Mouse (Mus musculus): Measurements from ENCODE around the gene Cuedc1. TPM values are rescaled to one million over a fixed set of nuclear protein-coding genes. Genes with fewer than 3 reads are reported as not detected.
A peak's percentile ranks its signal among the peaks of the same experiment; 100 is the strongest.

Cuedc1 gene
- polyA plus RNA-seq, 1 experiment: 10.7 TPM

GRCm38 (mm10) chr11:88171876-88172442 is 74.1 kb downstream of the Cuedc1 start:
- TF ChIP-seq POLR2A (IDR thresholded peaks at IDR 0.05; ENCODE audit: low read depth, low read length) (no peak), CTCF (IDR thresholded peaks at IDR 0.05; ENCODE audit: extremely low read depth, insufficient read depth, insufficient read length, insufficient replicate concordance) (no peak)
- Histone ChIP-seq H3K36me3 (ENCODE audit: control insufficient read depth, insufficient read depth, low read length) (no peaks in the 10 kb centered on the region), H3K27ac (ENCODE audit: insufficient read depth, low read length) (no peak overlapping the region), H3K27me3 (ENCODE audit: control insufficient read depth, insufficient read depth, low read length) (no peaks in the 10 kb centered on the region), H3K4me1 (ENCODE audit: control insufficient read depth, insufficient read depth, insufficient read length) (no peaks in the 10 kb centered on the region), H3K4me3 (ENCODE audit: extremely low read depth, insufficient read depth, insufficient read length) (no peak overlapping the region)
- DNase-seq (ENCODE audit: low read depth in 1 of 2, low spot score in 2 of 2): no peak
- 88% methylated on average over 15 of the region's 15 CpGs for WGBS

GRCm38 (mm10) chr11:88172601-88173325 is 74.9 kb downstream of the Cuedc1 start:
- WGBS: 74% methylated on average over 10 of the region's 10 CpGs
- Histone ChIP-seq H3K27ac (ENCODE audit: insufficient read depth, low read length) (no peak overlapping the region), H3K27me3 (ENCODE audit: control insufficient read depth, insufficient read depth, low read length) (no peaks in the 10 kb centered on the region), H3K36me3 (ENCODE audit: control insufficient read depth, insufficient read depth, low read length) (no peaks in the 10 kb centered on the region), H3K4me3 (ENCODE audit: extremely low read depth, insufficient read depth, insufficient read length) (no peak overlapping the region), H3K4me1 (ENCODE audit: control insufficient read depth, insufficient read depth, insufficient read length) (no peaks in the 10 kb centered on the region)
- TF ChIP-seq POLR2A (IDR thresholded peaks at IDR 0.05; ENCODE audit: low read depth, low read length) (no peak), CTCF (IDR thresholded peaks at IDR 0.05; ENCODE audit: extremely low read depth, insufficient read depth, insufficient read length, insufficient replicate concordance) (no peak)
- DNase-seq (ENCODE audit: low read depth in 1 of 2, low spot score in 2 of 2): no peak

GRCm38 (mm10) chr11:88173386-88174025 is 75.6 kb downstream of the Cuedc1 start:
- TF ChIP-seq POLR2A (IDR thresholded peaks at IDR 0.05; ENCODE audit: low read depth, low read length) (no peak), CTCF (IDR thresholded peaks at IDR 0.05; ENCODE audit: extremely low read depth, insufficient read depth, insufficient read length, insufficient replicate concordance) (no peak)
- Histone ChIP-seq H3K27ac (ENCODE audit: insufficient read depth, low read length) (peak overlapping the region; percentile 43; the same call in 1 of the 2 replicates), H3K27me3 (ENCODE audit: control insufficient read depth, insufficient read depth, low read length) (no peaks in the 10 kb centered on the region), H3K36me3 (ENCODE audit: control insufficient read depth, insufficient read depth, low read length) (no peaks in the 10 kb centered on the region), H3K4me1 (ENCODE audit: control insufficient read depth, insufficient read depth, insufficient read length) (no peaks in the 10 kb centered on the region), H3K4me3 (ENCODE audit: extremely low read depth, insufficient read depth, insufficient read length) (no peak overlapping the region)
- DNase-seq (ENCODE audit: low read depth in 1 of 2, low spot score in 2 of 2): no peak
- 60% methylated on average over 9 of the region's 9 CpGs for WGBS

GRCm38 (mm10) chr11:88180467-88180958 is 82.7 kb downstream of the Cuedc1 start:
- 63% methylated on average over 6 of the region's 6 CpGs for WGBS
- no peaks in the 10 kb centered on the region for H3K27me3 ChIP-seq (ENCODE audit: control insufficient read depth, insufficient read depth, low read length)
- no peak overlapping the region for H3K4me3 ChIP-seq (ENCODE audit: extremely low read depth, insufficient read depth, insufficient read length)
- H3K36me3 ChIP-seq (ENCODE audit: control insufficient read depth, insufficient read depth, low read length): no peaks in the 10 kb centered on the region
- H3K4me1 ChIP-seq (ENCODE audit: control insufficient read depth, insufficient read depth, insufficient read length): no peaks in the 10 kb centered on the region; the same call in 1 of the 2 replicates
- TF ChIP-seq POLR2A (IDR thresholded peaks at IDR 0.05; ENCODE audit: low read depth, low read length): no peak
- no peak for DNase-seq (ENCODE audit: low read depth in 1 of 2, low spot score in 2 of 2)
- H3K27ac ChIP-seq (ENCODE audit: insufficient read depth, low read length): 0 out of 2 replicates have a peak overlapping the region, but pooled peaks have one; percentile 4

- DNase-seq (ENCODE audit: low read depth in 1 of 2, low spot score in 2 of 2): no peak
- Histone ChIP-seq H3K27ac (ENCODE audit: insufficient read depth, low read length) (0 out of 2 replicates have a peak overlapping the region, but pooled peaks have one; percentile 4), H3K4me3 (ENCODE audit: extremely low read depth, insufficient read depth, insufficient read length) (no peak overlapping the region)
Measured at GRCm38 (mm10) chr11:88180959-88181619, 83.2 kb downstream of the Cuedc1 start.

GRCm38 (mm10) chr11:88184632-88185180 is 86.8 kb downstream of the Cuedc1 start:
- H3K27ac ChIP-seq (ENCODE audit: insufficient read depth, low read length): no peak overlapping the region
- WGBS: 84% methylated on average over 17 of the region's 17 CpGs
- no peak for DNase-seq (ENCODE audit: low read depth in 1 of 2, low spot score in 2 of 2)
- no peaks in the 10 kb centered on the region for H3K36me3 ChIP-seq (ENCODE audit: control insufficient read depth, insufficient read depth, low read length)
- no peak overlapping the region for H3K4me3 ChIP-seq (ENCODE audit: extremely low read depth, insufficient read depth, insufficient read length)
- H3K27me3 ChIP-seq (ENCODE audit: control insufficient read depth, insufficient read depth, low read length): no peaks in the 10 kb centered on the region
- TF ChIP-seq POLR2A (IDR thresholded peaks at IDR 0.05; ENCODE audit: low read depth, low read length) (no peak), CTCF (IDR thresholded peaks at IDR 0.05; ENCODE audit: extremely low read depth, insufficient read depth, insufficient read length, insufficient replicate concordance) (no peak)
- H3K4me1 ChIP-seq (ENCODE audit: control insufficient read depth, insufficient read depth, insufficient read length): no peaks in the 10 kb centered on the region; the same call in 1 of the 2 replicates

More at GRCm38 (mm10) chr11:88180959-88181619, 83.2 kb downstream of the Cuedc1 start:
- Histone ChIP-seq H3K36me3 (ENCODE audit: control insufficient read depth, insufficient read depth, low read length) (no peaks in the 10 kb centered on the region), H3K4me1 (ENCODE audit: control insufficient read depth, insufficient read depth, insufficient read length) (no peaks in the 10 kb centered on the region; the same call in 1 of the 2 replicates), H3K27me3 (ENCODE audit: control insufficient read depth, insufficient read depth, low read length) (no peaks in the 10 kb centered on the region)
- no peak for TF ChIP-seq CTCF (IDR thresholded peaks at IDR 0.05; ENCODE audit: extremely low read depth, insufficient read depth, insufficient read length, insufficient replicate concordance)
- no peak for TF ChIP-seq POLR2A (IDR thresholded peaks at IDR 0.05; ENCODE audit: low read depth, low read length)
- 21% methylated on average over 16 of the region's 16 CpGs for WGBS

All from spleen, adult 2 months (tissue).